Mouse (Mus musculus) liver, embryonic 14.5 days (tissue): ENCODE results near the gene Glp1r.

Experiments used
- CTCF ChIP-seq: IDR thresholded peaks from 2 replicates; pipeline ENCODE4 v1.5.1; 2016; ENCODE audit warnings: antibody characterized with exemption, low read depth, control low read depth
- EP300 ChIP-seq: IDR thresholded peaks from 2 replicates; pipeline ENCODE4 v1.6.1; 2016; ENCODE audit warnings: antibody characterized with exemption, low read depth

DNA sequence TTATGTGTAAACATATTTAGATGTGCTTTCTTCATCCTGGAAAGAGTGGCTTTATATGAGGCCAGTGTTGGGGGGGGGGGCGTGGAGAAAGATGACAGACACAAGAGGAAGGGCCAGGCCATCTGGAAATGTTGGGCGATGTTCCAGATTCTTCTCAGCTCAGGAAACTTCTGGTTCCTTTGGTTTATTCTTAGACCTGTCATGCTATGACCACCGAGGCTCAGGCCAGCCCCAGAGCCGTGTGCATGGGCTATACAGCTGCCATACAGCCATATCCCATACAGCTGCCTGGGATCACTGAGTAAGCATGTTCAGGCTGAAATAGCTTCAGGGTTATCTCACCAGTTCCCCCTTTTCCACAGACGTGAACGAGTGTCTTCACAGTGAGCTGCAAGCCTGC, 71.7 kb downstream of the Glp1r start:
- no peak for TF ChIP-seq CTCF
- no peak for TF ChIP-seq EP300
